Mouse (Mus musculus) spleen, adult 2 months (tissue): ENCODE measurements around the gene Ntm.

Source experiments
- CTCF ChIP-seq: fragments of 200-500 bp; IDR thresholded peaks from 2 replicates; pipeline ENCODE4 v1.5.1; 2011; ENCODE audit warnings: mild to moderate bottlenecking, inconsistent platforms; ENCODE audit not compliant: insufficient read depth, insufficient read length, insufficient replicate concordance; ENCODE audit errors: extremely low read depth
- POLR2A ChIP-seq: fragments of 200-500 bp; IDR thresholded peaks from 2 replicates; pipeline ENCODE4 v1.6.1; 2011; ENCODE audit warnings: low read depth, low read length, inconsistent platforms

DNA sequence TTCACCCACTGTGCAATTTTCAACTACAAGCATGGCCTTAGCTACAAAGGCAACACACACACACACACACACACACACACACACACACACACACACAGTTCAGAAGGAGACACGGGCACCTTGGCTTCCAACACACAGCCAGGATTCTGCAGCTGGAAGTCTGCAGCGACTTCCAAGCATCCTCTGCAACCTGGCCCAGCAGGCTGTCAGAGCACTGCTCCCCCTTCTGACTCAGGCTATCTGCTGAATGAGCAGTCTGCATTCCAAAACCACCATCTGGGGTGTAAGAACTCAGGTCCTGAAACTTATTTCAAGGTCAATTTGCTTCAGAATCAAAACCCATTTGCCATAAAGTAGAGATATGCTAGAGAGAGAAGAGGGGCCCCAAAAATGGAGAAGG, 246.1 kb downstream of the Ntm start:
- no peak for TF ChIP-seq POLR2A
- TF ChIP-seq CTCF: no peak
